Mouse (Mus musculus) heart, embryonic 14.5 days (tissue): Measurements from ENCODE around the gene Doc2b. TPM values are rescaled to one million over a fixed set of nuclear protein-coding genes. Genes with fewer than 3 reads are reported as not detected.
"Not testable (repeated sequence)": the region's sequence is repeated elsewhere in the genome, so short reads cannot be mapped to it uniquely, and the experiment has no call there.

ENCODE experiments used
- ATAC-seq: fragments of 200-750 bp; cut with Nextera tagmentation; 2 replicates; pipeline ENCODE4 v1.8.0; 2017; ENCODE audit warnings: low read depth, moderate TSS enrichment; ENCODE audit not compliant: insufficient number of reproducible peaks, insufficient read depth, low FRiP score
- H3K27ac ChIP-seq, 2 experiments: fragments of 200-500 bp in 1 of 2; fragments of 300-500 bp in 1 of 2; sonication (generic) in 1 of 2; replicated peaks in 1 of 2; 2 replicates each; pipeline ENCODE4 v1.5.1; 2012 to 2014; ENCODE audit warnings: low read depth in 2 of 2, low read length in 2 of 2, control low read depth in 1 of 2, mild to moderate bottlenecking in 1 of 2, mixed read lengths in 1 of 2; ENCODE audit not compliant: control insufficient read depth in 1 of 2, insufficient read depth in 1 of 2
- H3K27me3 ChIP-seq: fragments of 300-500 bp; sonication (generic); 2 replicates; pipeline ENCODE4 v1.6.1; 2014; ENCODE audit warnings: mild to moderate bottlenecking, low read length, control low read depth; ENCODE audit not compliant: control insufficient read depth, insufficient read depth
- H3K36me3 ChIP-seq: fragments of 300-500 bp; sonication (generic); 2 replicates; pipeline ENCODE4 v1.6.1; 2014; ENCODE audit warnings: mild to moderate bottlenecking, control low read depth, low read length, mixed read lengths; ENCODE audit not compliant: control insufficient read depth, insufficient read depth
- H3K4me1 ChIP-seq, 2 experiments: fragments of 200-500 bp in 1 of 2; fragments of 300-500 bp in 1 of 2; sonication (generic) in 1 of 2; 2 replicates each; pipeline ENCODE4 v1.6.1; 2012 to 2014; ENCODE audit warnings: low read length in 2 of 2, control low read depth in 1 of 2, mixed read lengths in 1 of 2; ENCODE audit not compliant: control insufficient read depth in 2 of 2, insufficient read depth in 2 of 2
- H3K4me2 ChIP-seq: fragments of 300-500 bp; sonication (generic); 2 replicates; pipeline ENCODE4 v1.6.1; 2014; ENCODE audit warnings: mild to moderate bottlenecking, low read length
- H3K4me3 ChIP-seq, 2 experiments: fragments of 200-500 bp in 1 of 2; fragments of 300-500 bp in 1 of 2; sonication (generic) in 1 of 2; 2 replicates each; pipeline ENCODE4 v1.5.1; 2012 to 2014; ENCODE audit warnings: low read length in 2 of 2, mild to moderate bottlenecking in 2 of 2, control low read depth in 1 of 2, low read depth in 1 of 2, moderate library complexity in 1 of 2; ENCODE audit not compliant: control insufficient read depth in 1 of 2, insufficient read depth in 1 of 2
- H3K9ac ChIP-seq: fragments of 300-500 bp; sonication (generic); 2 replicates; pipeline ENCODE4 v1.6.1; 2014; ENCODE audit warnings: mild to moderate bottlenecking, low read length
- H3K9me3 ChIP-seq: fragments of 300-500 bp; sonication (generic); 2 replicates; pipeline ENCODE4 v1.6.1; 2016; ENCODE audit warnings: low read length, control low read depth; ENCODE audit not compliant: control insufficient read depth
- WGBS: fragments of 180-500 bp; shearing (Covaris S2); extraction: QIAGEN DNeasy Blood & Tissue Kit; methylation state at CpG from one replicate; pipeline ENCODE4 v1.1.7; 2014; 5-methylcytosine and 5-hydroxymethylcytosine counted together
- polyA plus RNA-seq: library from polyadenylated mRNA; unstranded; fragments of >200 nt; fragmentation: Nextera tagmentation; extraction: Ambion mirVana; gene quantifications from 2 replicates; pipeline ENCODE4 v1.2.1, GENCODE M21; 2014

The Doc2b gene
- polyA plus RNA-seq, 1 experiment from 2014 or later: 0.22 TPM

DNA sequence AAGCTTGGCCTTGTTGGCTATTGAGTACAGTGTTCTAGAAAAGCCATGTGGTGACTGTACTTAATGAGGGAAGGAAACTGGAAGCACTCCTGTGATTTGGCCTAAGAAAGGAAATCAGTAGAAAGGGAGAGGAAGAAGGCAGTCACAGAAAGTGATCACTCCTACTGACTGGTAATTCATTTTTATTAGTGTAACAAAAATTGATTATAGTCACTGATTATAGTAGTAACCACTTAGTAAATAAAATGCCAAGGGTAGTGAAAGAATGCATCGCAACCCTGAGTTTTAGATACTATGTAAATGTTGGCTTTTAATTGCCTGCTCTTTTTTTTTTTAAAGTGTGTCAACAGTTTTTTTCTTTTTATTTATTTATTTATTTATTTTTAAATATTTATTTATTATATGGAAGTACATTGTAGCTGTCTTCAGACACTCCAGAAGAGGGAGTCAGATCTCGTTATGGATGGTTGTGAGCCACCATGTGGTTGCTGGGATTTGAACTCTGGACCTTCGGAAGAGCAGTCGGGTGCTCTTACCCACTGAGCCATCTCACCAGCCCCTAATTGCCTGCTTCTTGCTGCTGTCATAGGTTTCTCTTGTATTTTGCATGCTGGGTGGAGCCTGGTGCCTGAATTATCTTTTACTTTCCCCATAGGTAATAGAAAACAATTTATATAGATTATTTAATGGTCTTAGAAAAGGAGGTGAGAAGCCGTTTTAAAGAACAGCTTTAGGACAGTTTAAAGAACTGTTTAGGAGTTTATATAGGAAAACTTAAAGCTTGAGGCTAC, 60.2 kb downstream of the Doc2b start:
- Histone ChIP-seq H3K9ac (no peak overlapping the region), H3K4me3 (peak overlapping the region in 1 of 2 experiments; percentile 97; a peak in 1 of 4 replicates), H3K9me3 (no peaks in the 10 kb centered on the region), H3K36me3 (peaks cover 22% of the 10 kb centered on the region), H3K27ac (no peak overlapping the region), H3K27me3 (no peaks in the 10 kb centered on the region), H3K4me1 (peaks cover 7 to 51% of the 10 kb centered on the region in 2 experiments), H3K4me2 (peak overlapping the region; percentile 72)
- ATAC-seq: no peak
- WGBS: 72% methylated on average over 5 of the region's 5 CpGs

GRCm38 (mm10) chr11:75733227-75733940, 62.5 kb downstream of the Doc2b start:
- Histone ChIP-seq H3K4me2 (peak overlapping the region; percentile 72), H3K9ac (peak overlapping the region; percentile 99), H3K4me1 (peaks cover 7 to 41% of the 10 kb centered on the region in 2 experiments), H3K36me3 (0 out of 2 replicates have a peak, but pooled peaks cover 13% of the 10 kb centered on the region), H3K27me3 (no peaks in the 10 kb centered on the region), H3K9me3 (no peaks in the 10 kb centered on the region), H3K27ac (peak overlapping the region; percentile 91 to 97), H3K4me3 (peak overlapping the region; percentile 72 to 97)
- WGBS: under 1% methylated on average over 46 of the region's 52 CpGs
- ATAC-seq: peak; percentile 62

DNA sequence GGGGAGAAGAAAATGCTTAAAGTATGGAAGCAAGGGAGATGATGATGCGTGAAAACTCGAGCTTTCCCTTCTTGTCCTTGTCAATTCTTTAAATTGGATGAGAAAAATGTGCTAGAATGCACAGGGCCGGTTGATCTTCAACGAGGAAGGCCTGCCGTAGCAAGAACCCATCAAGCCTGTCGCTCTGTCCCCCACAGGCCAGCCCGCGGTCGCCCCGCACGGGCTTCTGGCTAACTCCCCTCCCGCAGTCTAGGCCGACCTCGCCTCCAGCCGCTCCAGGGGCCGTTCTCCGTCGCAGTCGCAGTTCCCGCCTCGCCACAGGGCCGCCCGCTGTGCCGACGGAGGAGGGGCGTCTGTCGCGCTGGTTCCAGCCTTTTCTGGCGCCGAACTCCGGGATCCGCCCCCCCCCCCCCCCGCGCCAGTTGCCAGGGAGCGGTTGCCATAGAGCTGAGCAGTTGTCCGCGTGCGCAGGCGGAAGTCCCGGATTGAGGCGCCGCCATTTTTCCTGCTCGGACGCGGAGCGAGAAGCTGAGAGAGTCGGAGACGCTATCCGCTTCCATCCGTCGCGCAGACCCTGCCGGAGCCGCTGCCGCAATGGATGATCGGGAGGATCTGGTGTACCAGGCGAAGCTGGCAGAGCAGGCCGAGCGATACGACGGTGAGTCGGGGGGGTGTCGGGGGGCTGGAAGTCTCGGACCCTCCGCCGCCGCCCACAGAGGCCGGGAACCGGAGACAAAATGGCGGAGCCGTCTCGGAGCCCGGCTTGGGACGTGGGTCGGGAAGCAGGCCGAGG, 63.2 kb downstream of the Doc2b start, which contains the start of gene Ywhae:
Ywhae (plus strand) TSS at position 436 of the 793 bp plus-strand sequence.
- peak within 1 kb of the TSS; percentile 72 to 97 for H3K4me3 ChIP-seq
- no peaks in the 10 kb centered on the region for H3K9me3 ChIP-seq
- peak; percentile 89 for ATAC-seq
- 0 out of 2 replicates have a peak, but pooled peaks cover 8% of the 10 kb centered on the region for H3K36me3 ChIP-seq
- H3K9ac ChIP-seq: peak within 1 kb of the TSS; percentile 99
- no peaks in the 10 kb centered on the region for H3K27me3 ChIP-seq
- H3K4me2 ChIP-seq: peak within 1 kb of the TSS; percentile 72
- WGBS: under 1% methylated on average over 71 of the region's 76 CpGs
- H3K27ac ChIP-seq: peak within 1 kb of the TSS; percentile 91 to 97
- H3K4me1 ChIP-seq: peaks cover 7 to 36% of the 10 kb centered on the region in 2 experiments

DNA sequence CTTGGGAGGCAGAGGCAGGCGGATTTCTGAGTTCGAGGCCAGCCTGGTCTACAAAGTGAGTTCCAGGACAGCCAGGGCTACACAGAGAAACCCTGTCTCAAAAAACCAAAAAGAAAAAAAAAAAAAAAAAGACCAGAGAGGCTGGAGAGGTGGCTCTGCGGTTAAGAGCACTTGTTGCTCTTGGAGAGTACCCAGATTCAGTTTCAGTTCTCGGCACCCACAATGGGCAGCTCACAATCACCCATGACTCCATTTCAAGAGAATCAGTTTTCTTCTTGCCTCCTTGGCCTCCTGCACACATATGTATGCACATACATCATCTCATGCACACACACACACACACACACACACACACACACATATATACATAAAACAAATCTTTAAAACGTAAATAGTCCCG, 68.2 kb downstream of the Doc2b start:
- ATAC-seq, H3K4me3 ChIP-seq, H3K9ac ChIP-seq, H3K36me3 ChIP-seq, H3K9me3 ChIP-seq, H3K4me2 ChIP-seq, H3K27ac ChIP-seq, H3K27me3 ChIP-seq: not testable (repeated sequence)
- 92% methylated on average over 5 of the region's 6 CpGs for WGBS
- H3K4me1 ChIP-seq: peaks cover 0 to 12% of the 10 kb centered on the region in 2 experiments; a peak in 2 of 4 replicates

GRCm38 (mm10) chr11:75727168-75727567, 68.7 kb downstream of the Doc2b start:
- no peak for ATAC-seq
- Histone ChIP-seq H3K4me3 (no peak overlapping the region), H3K9me3 (no peaks in the 10 kb centered on the region), H3K27me3 (no peaks in the 10 kb centered on the region), H3K27ac (no peak overlapping the region), H3K9ac (no peak overlapping the region), H3K4me1 (peaks cover 0 to 13% of the 10 kb centered on the region in 2 experiments; a peak in 2 of 4 replicates), H3K4me2 (no peak overlapping the region), H3K36me3 (no peaks in the 10 kb centered on the region)
- WGBS: 56% methylated on average over 2 of the region's 2 CpGs

DNA sequence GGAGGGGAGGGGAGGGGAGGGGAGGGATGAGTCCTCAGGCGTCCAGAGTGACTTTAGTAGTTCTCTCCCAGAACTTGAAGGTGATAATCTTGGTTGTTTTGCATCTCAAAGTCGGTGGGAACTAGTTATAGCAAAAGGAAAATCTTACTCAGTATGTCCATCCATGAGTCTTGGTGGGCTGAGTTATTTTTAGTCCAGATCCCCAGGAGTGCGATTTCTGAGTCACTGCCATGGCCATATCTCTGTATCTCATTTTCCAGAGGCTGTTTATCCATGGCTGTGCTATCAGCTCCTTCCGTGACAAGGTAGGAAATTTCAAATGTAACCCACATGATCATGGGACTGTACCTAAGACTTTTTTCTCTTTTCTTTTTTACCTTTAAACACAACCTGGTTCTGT, 73.5 kb downstream of the Doc2b start:
- peaks cover 8% of the 10 kb centered on the region; the same call in 1 of the 2 replicates for H3K9me3 ChIP-seq
- H3K4me3 ChIP-seq: no peak overlapping the region
- H3K27ac ChIP-seq: peak overlapping the region in 1 of 2 experiments; percentile 10; a peak in 1 of 4 replicates
- H3K9ac ChIP-seq: no peak overlapping the region
- WGBS: 8% methylated on average over 4 of the region's 4 CpGs
- ATAC-seq: no peak
- no peak overlapping the region for H3K4me2 ChIP-seq
- peaks cover 0 to 7% of the 10 kb centered on the region in 2 experiments; a peak in 2 of 4 replicates for H3K4me1 ChIP-seq
- H3K27me3 ChIP-seq: no peaks in the 10 kb centered on the region
- H3K36me3 ChIP-seq: no peaks in the 10 kb centered on the region
